Mouse (Mus musculus): ENCODE measurements around the gene Car15. TPM values are rescaled to one million over a fixed set of nuclear protein-coding genes. Genes with fewer than 3 reads are reported as not detected.

Gene Car15
- polyA plus RNA-seq, 2 experiments from 2014 or later: 2.7 to 3.3 TPM

GRCm38 (mm10) chr16:17801777-17802455, 36.2 kb downstream of the Car15 start:
- no peak for ATAC-seq

DNA sequence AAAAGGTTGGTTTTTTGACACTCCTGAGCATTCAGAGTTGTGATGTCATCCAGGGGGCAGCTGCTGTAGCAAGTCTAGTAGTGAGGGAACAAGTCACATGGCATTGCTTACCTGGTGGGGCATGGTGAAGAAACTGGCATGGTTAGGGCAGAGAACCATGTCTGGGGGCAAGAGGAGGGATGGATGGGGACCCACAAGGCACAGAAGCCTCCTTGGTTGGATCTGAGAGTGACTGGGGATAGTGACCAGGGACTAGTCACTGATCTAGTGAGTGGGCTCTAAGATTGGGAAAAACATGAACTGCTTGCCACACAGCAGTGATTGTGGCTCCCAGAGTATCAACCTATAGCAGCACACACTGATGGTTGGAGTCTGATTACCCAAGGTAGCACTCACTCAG, 38.6 kb downstream of the Car15 start:
- ATAC-seq: no peak

DNA sequence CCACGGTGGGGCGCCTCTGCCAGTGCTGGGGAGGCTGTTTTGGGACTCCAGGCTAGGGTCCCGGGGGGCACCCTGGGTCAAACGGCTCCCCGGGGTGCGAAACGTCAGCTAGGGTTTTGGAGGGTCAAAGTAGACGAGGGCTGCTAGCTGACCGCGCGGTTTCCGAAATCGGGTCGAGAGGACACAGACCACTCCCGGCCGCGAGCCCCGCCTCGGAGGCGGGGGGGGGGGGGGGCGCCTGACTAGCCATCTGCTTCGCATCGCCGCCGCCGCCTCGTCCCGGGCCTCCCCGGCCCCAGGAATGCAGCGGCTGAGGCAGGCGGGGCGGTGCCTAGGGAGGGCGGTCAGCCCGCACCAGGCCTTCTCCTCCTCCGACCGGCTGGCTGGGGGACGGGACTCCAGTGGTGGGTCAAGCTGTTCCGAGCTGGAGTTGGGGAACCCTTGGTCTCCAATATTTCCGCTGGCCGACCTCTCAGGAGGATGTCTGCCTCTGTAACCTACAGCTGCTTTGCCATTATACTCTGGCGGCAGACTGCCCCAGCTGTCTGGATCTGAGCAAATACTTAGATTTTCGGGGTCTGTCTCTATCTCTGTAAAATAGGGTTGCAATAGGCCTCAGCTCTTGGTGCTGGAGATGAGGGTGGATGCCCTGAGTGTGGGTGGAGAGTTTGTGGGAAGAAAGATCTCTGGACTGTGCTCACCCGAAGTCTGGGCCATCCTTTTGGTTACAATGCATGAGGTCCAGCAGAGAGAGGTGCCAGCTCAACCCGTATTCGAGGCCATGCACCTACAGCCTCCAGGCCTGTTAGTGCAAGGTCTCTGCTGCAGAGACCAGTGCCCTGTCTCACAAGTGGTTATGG, 39.6 kb downstream of the Car15 start:
- ATAC-seq: no peak

DNA sequence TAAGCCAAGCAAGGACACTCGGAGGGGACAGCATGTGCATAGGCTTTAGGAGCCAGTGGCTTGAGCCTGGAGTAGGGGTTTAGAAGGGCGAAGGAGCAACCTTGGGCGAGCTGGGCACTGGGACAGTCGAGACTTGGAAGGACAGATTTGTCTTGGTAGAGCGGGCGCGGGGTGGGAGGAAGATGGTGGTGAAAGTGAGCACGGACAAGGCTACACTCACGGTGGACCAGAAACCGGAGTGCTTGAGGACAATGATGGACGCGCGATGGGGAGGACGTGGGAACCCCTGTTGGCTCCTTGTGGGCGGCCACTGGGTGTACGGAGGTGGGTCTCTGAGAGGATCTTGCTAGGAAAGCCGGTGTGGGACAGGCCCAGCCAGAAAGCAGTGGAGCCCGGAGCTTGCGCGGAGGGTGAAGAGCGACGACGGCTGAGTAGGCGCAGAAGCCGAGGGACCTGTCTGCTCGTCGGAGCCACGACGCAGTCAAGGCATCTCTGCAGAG, 40.3 kb downstream of the Car15 start:
- no peak for ATAC-seq

DNA sequence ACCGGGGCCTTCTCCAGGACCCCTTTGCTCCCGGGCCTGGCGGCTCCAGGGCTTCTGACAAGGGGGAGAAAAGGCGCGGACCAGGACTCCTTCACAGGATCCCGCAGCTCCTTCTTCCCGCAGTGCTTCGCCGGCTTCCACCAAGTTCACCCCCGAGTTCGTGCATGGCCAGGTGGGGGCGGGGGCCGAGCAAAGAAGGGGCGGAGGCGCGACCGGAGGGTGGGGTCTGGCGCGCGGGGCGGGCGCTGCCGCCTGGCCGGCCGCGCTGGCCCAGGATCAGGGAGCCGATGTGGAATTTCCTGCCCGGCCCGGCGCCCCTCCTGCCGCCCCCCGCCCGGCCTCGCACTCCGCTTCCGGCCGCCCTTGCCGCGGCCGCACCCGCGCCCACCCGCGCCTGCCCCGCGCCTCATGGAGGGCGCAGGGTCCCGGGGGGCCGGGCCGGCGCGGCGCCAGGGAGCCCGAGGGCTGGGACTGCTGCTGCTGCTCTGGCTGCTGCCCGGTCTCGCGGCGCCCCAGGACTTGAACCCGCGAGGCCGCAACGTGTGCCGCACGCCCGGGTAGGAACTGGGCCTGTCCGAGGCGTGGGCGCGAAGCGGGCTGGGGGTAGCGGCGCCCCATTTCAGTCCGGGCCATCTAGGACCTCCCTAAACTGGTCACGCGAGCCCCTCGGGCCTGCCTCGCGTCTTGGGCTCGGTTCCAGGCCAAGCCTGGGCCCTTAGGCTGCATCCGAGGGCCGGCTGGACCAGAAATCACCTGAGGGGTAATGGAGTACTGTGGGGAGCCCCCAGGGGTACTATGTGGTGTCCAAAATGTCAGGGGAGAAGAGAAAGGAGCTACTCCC, 41.0 kb downstream of the Car15 start, which contains the start of gene Scarf2:
TSS of gene Scarf2 (plus strand) at position 312 of the 841 bp plus-strand sequence.
- no peak for ATAC-seq

- no peak for ATAC-seq
These were observed 41.6 kb downstream of the Car15 start for GRCm38 (mm10) chr16:17796519-17796918.

GRCm38 (mm10) chr16:17795643-17796042, 42.5 kb downstream of the Car15 start:
- no peak for ATAC-seq

DNA sequence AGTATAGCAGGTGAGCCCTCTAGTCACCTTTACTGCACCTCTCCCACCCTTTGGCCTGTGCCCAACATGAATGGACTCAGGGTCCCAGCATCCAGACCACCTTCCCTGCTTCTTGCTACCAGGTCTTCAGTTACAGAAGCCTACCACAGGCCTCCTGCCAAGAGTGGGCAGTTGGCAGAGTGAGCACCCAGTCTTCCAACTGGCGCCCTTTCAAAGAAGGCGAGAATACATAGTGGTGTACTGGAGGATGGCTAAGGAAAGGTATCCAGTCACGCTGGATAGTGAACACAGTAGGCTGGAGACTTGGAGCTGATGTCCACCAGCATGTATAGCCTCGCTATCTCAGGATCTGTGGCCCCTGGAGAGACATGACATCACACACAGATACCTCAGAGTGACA, 44.1 kb downstream of the Car15 start:
- ATAC-seq: no peak

GRCm38 (mm10) chr16:17792728-17793127, 45.4 kb downstream of the Car15 start:
- ATAC-seq: no peak

DNA sequence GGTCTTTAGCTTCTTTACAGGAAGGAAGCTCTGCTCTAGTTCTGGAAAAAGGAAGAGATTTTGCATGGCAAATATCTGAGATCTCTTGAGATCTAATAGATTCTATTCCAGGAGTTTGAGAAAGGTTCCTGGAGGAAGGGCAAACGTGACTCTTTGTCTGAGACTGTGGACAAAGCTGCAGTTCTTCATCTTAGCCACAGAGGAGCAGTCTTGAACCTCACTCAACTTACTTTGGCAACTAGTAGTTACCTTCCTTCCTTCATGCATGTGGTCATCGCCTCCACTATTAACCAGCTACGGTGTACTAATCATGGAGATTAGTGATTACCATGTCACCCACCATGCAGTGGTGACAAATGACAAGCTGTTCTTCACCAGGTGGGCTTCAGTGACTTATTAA, 52.8 kb downstream of the Car15 start:
- no peak for ATAC-seq

Other genes with a start within 250 kb of the Car15 start
- gene Smpd4, start 219.0 kb downstream of the Car15 start, polyA plus RNA-seq (2017; shearing (Covaris generic)): 10 to 100 TPM; 10.4 to 18.1 TPM
- gene Ccdc74a, start 191.9 kb downstream of the Car15 start, polyA plus RNA-seq (2017; shearing (Covaris generic)): under 1 TPM in 1 of 2 experiments, not detected in 1; 0.75 TPM
- gene Med15, start 105.5 kb downstream of the Car15 start, polyA plus RNA-seq (2017; shearing (Covaris generic)): 10 to 100 TPM; 66.5 to 89.2 TPM
- 10 to 100 TPM; 11.8 to 16.3 TPM for gene Klhl22, start 78.7 kb downstream of the Car15 start, polyA plus RNA-seq (2017; shearing (Covaris generic))
- gene Scarf2, start 41.1 kb downstream of the Car15 start, polyA plus RNA-seq (2017; shearing (Covaris generic)): not detected
- gene B830017H08Rik, start 5.2 kb downstream of the Car15 start, polyA plus RNA-seq (2017; shearing (Covaris generic)): not detected
- gene Gm20518, start 53.3 kb upstream of the Car15 start, polyA plus RNA-seq (2017; shearing (Covaris generic)): under 1 TPM in 1 of 2 experiments, not detected in 1; 0.15 TPM
- gene Tssk1, start 55.9 kb upstream of the Car15 start, polyA plus RNA-seq (2017; shearing (Covaris generic)): not detected
- 10 to 100 TPM; 17.6 to 20.8 TPM for gene Dgcr2, start 60.2 kb upstream of the Car15 start, polyA plus RNA-seq (2017; shearing (Covaris generic))
- gene Tssk2, start 60.3 kb upstream of the Car15 start, polyA plus RNA-seq (2017; shearing (Covaris generic)): not detected
- 10 to 100 TPM; 24.1 to 40.2 TPM for gene Ess2, start 73.0 kb upstream of the Car15 start, polyA plus RNA-seq (2017; shearing (Covaris generic))
- gene Gsc2, start 76.7 kb upstream of the Car15 start, polyA plus RNA-seq (2017; shearing (Covaris generic)): not detected
- gene Slc25a1, start 89.9 kb upstream of the Car15 start, polyA plus RNA-seq (2017; shearing (Covaris generic)): 10 to 100 TPM in 1 of 2 experiments, 1 to 10 TPM in 1; 6.3 to 13.1 TPM
- gene Vpreb2, start 142.1 kb upstream of the Car15 start, polyA plus RNA-seq (2017; shearing (Covaris generic)): not detected
- 10 to 100 TPM; 15.6 to 19.7 TPM for gene Dgcr6, start 214.5 kb upstream of the Car15 start, polyA plus RNA-seq (2017; shearing (Covaris generic))

Data from activated CD4-positive, CD25-positive, alpha-beta regulatory T cell, adult 4 months (primary cell).